Mouse (Mus musculus) forebrain, embryonic 15.5 days (tissue): ENCODE data around the gene Lmbrd1. TPM values are rescaled to one million over a fixed set of nuclear protein-coding genes. Genes with fewer than 3 reads are reported as not detected.
A peak's percentile ranks its signal among the peaks of the same experiment; 100 is the strongest.
"Not testable (repeated sequence)": the region's sequence is repeated elsewhere in the genome, so short reads cannot be mapped to it uniquely, and the experiment has no call there.

Experiments
- ATAC-seq: fragments of 200-750 bp; cut with Nextera tagmentation; replicated peaks from 2 replicates; pipeline ENCODE4 v1.8.0; 2017; ENCODE audit warnings: mild to moderate bottlenecking, moderate TSS enrichment, moderate library complexity
- H3K27ac ChIP-seq: fragments of 300-500 bp; sonication (generic); replicated peaks from 2 replicates; pipeline ENCODE4 v1.5.1; 2015; ENCODE audit warnings: mild to moderate bottlenecking, inconsistent platforms
- H3K27me3 ChIP-seq: fragments of 300-500 bp; sonication (generic); 2 replicates; pipeline ENCODE4 v1.6.1; 2015; ENCODE audit warnings: inconsistent platforms
- H3K36me3 ChIP-seq: fragments of 300-500 bp; sonication (generic); 2 replicates; pipeline ENCODE4 v1.6.1; 2015; ENCODE audit warnings: mild to moderate bottlenecking, inconsistent platforms
- H3K4me1 ChIP-seq: fragments of 300-500 bp; sonication (generic); 2 replicates; pipeline ENCODE4 v1.6.1; 2015; ENCODE audit warnings: inconsistent platforms
- H3K4me2 ChIP-seq: fragments of 300-500 bp; sonication (generic); replicated peaks from 2 replicates; pipeline ENCODE4 v1.6.1; 2015; ENCODE audit warnings: mild to moderate bottlenecking, inconsistent platforms
- H3K4me3 ChIP-seq: fragments of 300-500 bp; sonication (generic); 2 replicates; pipeline ENCODE4 v1.5.1; 2015; ENCODE audit warnings: mild to moderate bottlenecking, inconsistent platforms
- H3K9ac ChIP-seq: fragments of 300-500 bp; sonication (generic); replicated peaks from 2 replicates; pipeline ENCODE4 v1.6.1; 2015; ENCODE audit warnings: mild to moderate bottlenecking, inconsistent platforms
- H3K9me3 ChIP-seq: fragments of 300-500 bp; sonication (generic); 2 replicates; pipeline ENCODE4 v1.6.1; 2016; ENCODE audit warnings: inconsistent platforms
- WGBS: fragments of 180-500 bp; shearing (Covaris S2); methylation state at CpG from one replicate; pipeline ENCODE4 v1.1.7; 2015; ENCODE audit warnings: mixed read lengths; 5-methylcytosine and 5-hydroxymethylcytosine counted together
- polyA plus RNA-seq: library from polyadenylated mRNA; unstranded; fragments of >200 nt; fragmentation: Nextera tagmentation; extraction: Ambion mirVana; gene quantifications from 2 replicates; pipeline ENCODE4 v1.2.1, GENCODE M21; 2015

Gene Lmbrd1
- polyA plus RNA-seq, 1 experiment from 2014 or later: 41.2 TPM

DNA sequence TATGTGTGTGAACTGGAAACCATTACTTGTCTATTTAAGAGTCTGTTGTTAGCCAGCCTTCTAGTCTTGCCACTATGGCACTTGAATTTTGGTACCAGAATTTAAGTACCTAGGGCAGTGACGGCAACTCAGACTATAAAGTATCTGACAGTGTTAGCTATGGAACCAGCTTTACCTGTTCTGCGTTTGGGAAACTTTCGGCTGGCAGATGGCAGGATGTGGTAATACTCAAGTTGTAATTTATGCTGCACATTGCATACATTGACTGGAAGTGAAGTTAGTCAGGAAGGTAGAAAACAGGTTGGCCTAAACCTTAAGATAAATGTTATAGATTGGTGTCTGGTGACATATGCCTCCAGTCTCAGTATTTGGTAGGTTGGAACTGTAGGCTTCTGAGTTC, 53.9 kb downstream of the Lmbrd1 start:
- Histone ChIP-seq H3K27me3 (no peaks in the 10 kb centered on the region), H3K4me1 (no peaks in the 10 kb centered on the region), H3K4me3 (no peak overlapping the region), H3K36me3 (peaks cover 30% of the 10 kb centered on the region), H3K27ac (no peak overlapping the region), H3K9ac (no peak overlapping the region), H3K9me3 (no peaks in the 10 kb centered on the region), H3K4me2 (no peak overlapping the region)
- 97% methylated on average over 3 of the region's 3 CpGs for WGBS
- ATAC-seq: no peak

DNA sequence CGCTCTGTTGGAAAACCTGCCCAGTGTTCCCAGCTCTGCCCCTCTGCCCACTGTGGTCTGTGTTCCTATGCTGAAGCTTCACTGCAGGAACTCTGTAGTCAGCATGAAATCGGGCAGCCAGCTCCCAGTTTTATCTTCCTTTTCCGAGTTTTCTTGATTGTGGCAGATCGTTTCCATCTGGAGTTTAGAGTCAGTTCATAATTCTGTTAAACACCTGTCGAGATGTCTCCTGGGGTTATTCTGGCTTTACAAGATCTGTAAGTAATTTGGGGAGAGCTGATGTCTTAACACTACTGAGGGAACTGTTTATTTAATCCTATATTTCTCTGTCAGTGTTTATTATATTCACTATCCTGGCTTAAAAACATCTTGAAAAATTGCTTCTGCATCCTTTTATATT, 56.4 kb downstream of the Lmbrd1 start:
- H3K9me3 ChIP-seq: no peaks in the 10 kb centered on the region
- 93% methylated on average over 5 of the region's 5 CpGs for WGBS
- H3K36me3 ChIP-seq: peaks cover 19% of the 10 kb centered on the region
- no peak overlapping the region for H3K27ac ChIP-seq
- no peaks in the 10 kb centered on the region for H3K4me1 ChIP-seq
- no peak overlapping the region for H3K9ac ChIP-seq
- no peak overlapping the region for H3K4me3 ChIP-seq
- no peak for ATAC-seq
- no peak overlapping the region for H3K4me2 ChIP-seq
- no peaks in the 10 kb centered on the region for H3K27me3 ChIP-seq

DNA sequence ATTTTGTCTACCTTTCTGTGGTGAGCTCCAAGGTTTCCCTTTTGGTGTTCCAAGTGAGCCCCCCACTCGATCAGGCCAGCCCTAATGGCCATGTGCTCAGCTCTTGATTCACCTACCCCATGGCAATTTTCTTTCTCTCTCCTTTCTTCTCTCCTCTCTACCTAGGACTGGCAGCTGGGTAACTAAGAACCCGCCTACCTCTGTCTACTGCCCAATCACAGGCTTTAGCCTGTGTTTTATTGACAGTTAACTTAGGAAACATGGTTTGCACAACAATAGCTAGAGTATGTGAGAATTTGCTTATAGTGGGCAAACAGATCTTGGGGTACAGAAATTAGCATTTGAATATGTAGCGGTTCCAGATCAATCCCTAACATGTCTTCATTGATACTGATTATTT, 62.5 kb downstream of the Lmbrd1 start:
- H3K36me3 ChIP-seq: no peaks in the 10 kb centered on the region
- no peak; the same call in 1 of the 2 replicates for ATAC-seq
- H3K9ac ChIP-seq: no peak overlapping the region
- no peak overlapping the region for H3K27ac ChIP-seq
- H3K9me3 ChIP-seq: no peaks in the 10 kb centered on the region
- no peaks in the 10 kb centered on the region for H3K4me1 ChIP-seq
- H3K27me3 ChIP-seq: no peaks in the 10 kb centered on the region
- WGBS: 66% methylated on average over 3 of the region's 3 CpGs
- no peak overlapping the region for H3K4me2 ChIP-seq
- no peak overlapping the region for H3K4me3 ChIP-seq

DNA sequence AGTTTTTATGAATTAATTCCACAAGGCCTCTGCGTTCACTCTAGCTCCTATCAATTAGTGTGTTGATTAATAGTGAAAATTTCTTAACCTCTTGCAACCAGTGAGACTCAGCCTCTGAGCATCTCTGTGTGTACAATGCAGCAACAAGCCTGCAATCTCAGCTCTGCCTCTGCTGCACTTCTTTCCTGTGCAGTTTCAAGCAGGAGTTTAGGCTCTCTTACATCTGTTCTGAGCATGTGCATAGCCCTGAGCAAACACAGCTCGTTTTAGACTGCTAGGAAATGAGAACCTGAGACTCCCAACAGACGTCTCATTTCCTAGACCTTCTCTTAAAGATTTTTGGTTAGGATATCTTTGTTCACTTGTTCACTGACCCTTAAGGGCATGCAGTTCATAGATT, 63.1 kb downstream of the Lmbrd1 start:
- Histone ChIP-seq H3K4me2 (no peak overlapping the region), H3K4me3 (no peak overlapping the region), H3K27ac (no peak overlapping the region), H3K9ac (no peak overlapping the region), H3K9me3 (no peaks in the 10 kb centered on the region), H3K27me3 (no peaks in the 10 kb centered on the region), H3K36me3 (no peaks in the 10 kb centered on the region), H3K4me1 (no peaks in the 10 kb centered on the region)
- ATAC-seq: no peak
- 23% methylated on average over 3 of the region's 3 CpGs for WGBS

DNA sequence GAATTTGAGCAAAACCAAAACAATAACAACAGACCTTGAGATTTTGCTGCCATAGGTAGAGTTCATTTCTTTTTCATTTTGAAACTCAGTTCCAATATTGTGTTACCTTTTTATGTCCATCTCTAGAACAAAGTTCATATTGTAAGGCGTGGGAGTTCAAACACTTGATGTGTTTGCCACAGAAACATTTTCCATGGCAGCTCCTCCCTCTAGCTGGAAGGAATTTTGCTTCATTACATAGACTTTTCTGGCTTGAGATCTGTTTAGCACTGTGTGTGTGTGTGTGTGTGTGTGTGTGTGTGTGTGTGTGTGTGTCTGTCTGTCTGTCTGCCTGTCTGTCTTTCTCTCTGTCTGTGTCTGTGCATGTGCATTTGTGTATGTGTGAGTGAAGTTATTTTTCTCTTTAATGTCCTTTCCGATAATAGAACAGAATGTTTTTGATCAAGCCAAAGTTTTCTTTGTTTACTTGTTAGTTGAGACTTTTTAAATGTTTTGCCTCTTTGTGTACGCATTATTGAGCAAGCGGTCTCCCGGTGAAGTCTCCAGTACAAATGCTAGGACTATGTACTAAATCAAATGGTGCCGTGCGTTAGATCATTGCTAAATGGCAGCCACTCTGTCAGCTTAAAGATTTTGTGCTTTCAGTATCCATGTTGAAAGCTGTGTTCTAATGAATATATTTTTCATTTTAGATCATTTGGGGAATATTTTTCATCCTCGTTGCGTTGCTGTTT, 64.9 kb downstream of the Lmbrd1 start:
- Histone ChIP-seq H3K4me2 (no peak overlapping the region), H3K4me1 (no peaks in the 10 kb centered on the region), H3K9me3 (no peaks in the 10 kb centered on the region), H3K27ac (no peak overlapping the region), H3K36me3 (no peaks in the 10 kb centered on the region), H3K4me3 (no peak overlapping the region), H3K9ac (no peak overlapping the region), H3K27me3 (no peaks in the 10 kb centered on the region)
- 90% methylated on average over 9 of the region's 9 CpGs for WGBS
- no peak for ATAC-seq

DNA sequence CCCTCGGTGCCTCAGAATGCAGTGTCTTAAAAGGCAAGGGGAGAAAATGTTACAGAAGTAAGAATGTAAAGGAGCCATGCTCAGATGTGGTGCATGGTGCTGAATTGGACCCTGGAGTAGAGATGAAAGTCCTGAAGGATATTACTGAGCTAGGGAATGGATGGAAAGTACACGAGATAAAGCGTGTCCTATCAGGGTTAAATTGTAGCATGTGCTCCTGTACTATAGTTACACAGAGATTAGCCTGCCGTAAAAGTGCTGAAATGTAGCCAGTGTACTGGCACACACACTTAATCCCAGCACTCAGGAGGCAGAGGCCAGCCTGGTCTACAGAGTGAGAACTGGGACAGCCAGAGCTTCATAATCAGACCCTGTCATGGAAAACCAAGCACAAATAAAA, 74.3 kb downstream of the Lmbrd1 start:
- H3K36me3 ChIP-seq: peaks cover 12% of the 10 kb centered on the region
- 96% methylated on average over 4 of the region's 4 CpGs for WGBS
- no peak overlapping the region for H3K27ac ChIP-seq
- no peak overlapping the region for H3K4me3 ChIP-seq
- H3K27me3 ChIP-seq: no peaks in the 10 kb centered on the region
- H3K9me3 ChIP-seq: no peaks in the 10 kb centered on the region
- H3K9ac ChIP-seq: no peak overlapping the region
- ATAC-seq: no peak
- H3K4me1 ChIP-seq: no peaks in the 10 kb centered on the region
- no peak overlapping the region for H3K4me2 ChIP-seq

DNA sequence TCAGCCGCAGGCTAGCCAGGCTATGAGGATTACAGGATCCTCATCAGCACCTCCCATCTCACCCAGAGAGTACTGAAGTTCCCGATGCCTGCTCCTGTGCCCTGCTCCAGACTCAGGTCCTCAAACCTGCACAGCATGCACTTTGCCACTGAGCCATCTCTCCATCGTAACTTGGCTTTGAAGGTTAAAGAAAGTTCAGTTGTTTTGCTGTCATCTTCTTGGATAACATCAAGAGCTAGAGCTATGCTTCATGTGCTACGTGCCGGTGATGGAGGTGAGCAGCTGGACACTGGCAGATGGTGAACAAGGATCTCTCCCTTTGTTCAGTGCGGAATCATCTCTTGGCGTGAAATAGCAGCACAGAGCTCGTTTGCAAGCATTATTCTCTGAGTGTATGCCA, 80.1 kb downstream of the Lmbrd1 start:
- Histone ChIP-seq H3K9me3 (no peaks in the 10 kb centered on the region), H3K36me3 (0 out of 2 replicates have a peak, but pooled peaks cover 5% of the 10 kb centered on the region), H3K9ac (no peak overlapping the region), H3K27ac (no peak overlapping the region), H3K4me3 (no peak overlapping the region), H3K4me1 (no peaks in the 10 kb centered on the region), H3K4me2 (no peak overlapping the region), H3K27me3 (no peaks in the 10 kb centered on the region)
- 52% methylated on average over 8 of the region's 8 CpGs for WGBS
- no peak for ATAC-seq

DNA sequence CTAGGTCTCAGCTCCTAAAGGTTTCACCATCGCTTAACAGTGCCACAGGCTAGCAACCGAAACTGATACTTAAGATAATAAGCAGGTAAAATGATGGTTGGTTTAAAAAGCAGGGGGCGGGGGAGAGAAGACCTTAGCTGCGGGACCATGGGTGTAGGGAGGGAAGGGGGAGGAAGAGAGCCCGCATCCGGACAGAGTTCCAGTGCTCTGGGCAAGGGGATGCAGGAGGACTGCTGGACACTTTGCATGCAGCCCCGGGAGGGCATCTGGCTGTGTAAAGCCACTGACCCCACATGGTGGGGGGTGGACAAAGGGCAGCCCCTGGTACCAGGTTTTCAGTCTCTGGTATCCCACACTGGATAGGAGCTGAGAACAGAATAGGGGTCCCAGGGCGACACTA, 88.0 kb downstream of the Lmbrd1 start:
- 75% methylated on average over 8 of the region's 8 CpGs for WGBS
- H3K36me3 ChIP-seq: 0 out of 2 replicates have a peak, but pooled peaks cover 5% of the 10 kb centered on the region
- H3K4me3 ChIP-seq: no peak overlapping the region
- H3K9me3 ChIP-seq: no peaks in the 10 kb centered on the region
- H3K4me2 ChIP-seq: no peak overlapping the region
- ATAC-seq: 0 out of 2 replicates have a peak, but pooled peaks have one; percentile 47
- H3K27ac ChIP-seq: no peak overlapping the region
- H3K9ac ChIP-seq: no peak overlapping the region
- no peaks in the 10 kb centered on the region for H3K4me1 ChIP-seq
- H3K27me3 ChIP-seq: no peaks in the 10 kb centered on the region

DNA sequence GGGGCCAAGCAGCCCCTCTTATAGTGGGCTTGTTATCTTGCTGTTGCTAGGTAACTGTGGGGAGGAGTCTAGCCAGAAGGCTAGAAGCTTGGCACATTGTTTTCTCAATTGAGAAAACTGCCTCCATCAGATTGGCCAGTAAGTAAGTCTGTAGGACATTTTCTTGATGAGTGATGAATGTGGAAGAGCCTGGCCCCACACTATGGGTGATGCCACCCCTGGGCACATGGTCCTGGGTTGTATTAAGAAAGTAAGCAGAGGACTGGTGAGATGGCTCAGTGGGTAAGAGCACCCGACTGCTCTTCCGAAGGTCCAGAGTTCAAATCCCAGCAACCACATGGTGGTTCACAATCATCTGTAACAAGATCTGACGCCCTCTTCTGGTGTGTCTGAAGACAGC, 88.8 kb downstream of the Lmbrd1 start:
- H3K4me2 ChIP-seq, H3K9ac ChIP-seq, H3K27ac ChIP-seq, H3K4me1 ChIP-seq, H3K4me3 ChIP-seq, H3K36me3 ChIP-seq, H3K9me3 ChIP-seq, H3K27me3 ChIP-seq: not testable (repeated sequence)
- 0 out of 2 replicates have a peak, but pooled peaks have one; percentile 39 for ATAC-seq
- 80% methylated on average over 3 of the region's 3 CpGs for WGBS

DNA sequence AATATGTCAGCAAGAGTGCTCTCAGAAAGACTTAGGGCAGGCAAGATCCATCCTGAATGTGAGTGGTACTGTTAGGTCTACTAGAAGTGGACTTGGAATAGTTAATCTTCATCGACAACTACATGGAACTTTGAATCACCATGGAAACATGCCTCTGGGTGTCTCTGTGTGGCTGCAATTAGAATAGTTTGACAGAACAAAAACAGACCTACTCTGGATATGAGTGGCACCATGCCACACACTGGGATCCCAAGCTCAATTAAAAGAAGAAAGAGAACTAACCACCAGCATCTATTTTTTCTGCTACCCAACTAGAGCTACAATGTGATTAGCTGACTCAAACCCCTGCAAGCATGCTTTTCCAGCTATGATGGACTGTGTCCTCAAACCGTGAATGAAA, 95.2 kb downstream of the Lmbrd1 start:
- Histone ChIP-seq H3K4me2 (no peak overlapping the region), H3K27me3 (no peaks in the 10 kb centered on the region), H3K4me3 (no peak overlapping the region), H3K36me3 (no peaks in the 10 kb centered on the region), H3K4me1 (no peaks in the 10 kb centered on the region), H3K9me3 (no peaks in the 10 kb centered on the region), H3K9ac (no peak overlapping the region), H3K27ac (no peak overlapping the region)
- 41% methylated on average over 2 of the region's 2 CpGs for WGBS
- no peak for ATAC-seq

DNA sequence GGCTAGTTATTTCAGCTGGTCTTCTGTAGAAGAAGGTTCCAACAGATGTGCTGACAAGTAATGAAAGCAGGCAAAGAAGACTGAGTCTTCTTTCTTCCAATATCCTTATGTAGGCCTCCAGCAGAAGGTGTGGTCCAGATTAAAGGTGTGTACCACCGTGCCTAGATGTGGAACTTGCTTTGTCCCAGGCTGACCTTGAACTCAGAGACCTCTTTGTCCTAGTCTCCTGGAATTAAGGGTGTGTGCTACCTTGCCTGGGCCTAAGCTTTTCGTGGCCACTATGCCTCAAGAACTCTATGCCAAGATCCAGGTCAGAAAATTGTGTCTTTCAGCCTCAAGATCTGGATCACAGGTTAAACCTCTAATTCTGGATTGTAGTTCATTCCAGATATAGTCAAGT, 98.1 kb downstream of the Lmbrd1 start:
- no peaks in the 10 kb centered on the region for H3K36me3 ChIP-seq
- H3K9ac ChIP-seq: no peak overlapping the region
- no peak overlapping the region for H3K4me3 ChIP-seq
- ATAC-seq: no peak
- H3K4me2 ChIP-seq: no peak overlapping the region
- 90% methylated on average over 2 of the region's 2 CpGs for WGBS
- no peaks in the 10 kb centered on the region for H3K4me1 ChIP-seq
- no peaks in the 10 kb centered on the region for H3K9me3 ChIP-seq
- H3K27ac ChIP-seq: no peak overlapping the region
- H3K27me3 ChIP-seq: no peaks in the 10 kb centered on the region

DNA sequence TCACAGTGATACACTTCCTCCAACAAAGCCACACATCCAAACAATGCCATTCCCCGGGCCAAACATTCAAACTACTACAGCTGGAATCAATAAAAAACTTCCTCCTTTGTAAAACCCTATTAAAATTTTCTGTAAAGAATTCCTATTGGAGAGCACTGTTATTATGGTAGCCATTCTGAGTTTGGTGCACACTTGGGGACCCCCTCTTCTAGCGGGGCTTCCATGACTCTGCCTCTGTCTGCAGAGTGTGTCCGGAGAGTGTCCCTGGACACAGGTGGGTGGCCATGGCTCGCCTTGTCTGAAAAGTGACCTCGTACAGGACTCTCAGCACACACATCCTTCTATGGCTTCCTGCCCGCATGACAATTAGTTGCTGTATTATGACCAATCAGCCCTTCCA, 114.7 kb downstream of the Lmbrd1 start:
- WGBS: 85% methylated on average over 6 of the region's 6 CpGs
- no peak overlapping the region for H3K4me2 ChIP-seq
- no peak overlapping the region for H3K27ac ChIP-seq
- no peaks in the 10 kb centered on the region for H3K27me3 ChIP-seq
- no peaks in the 10 kb centered on the region for H3K36me3 ChIP-seq
- no peak for ATAC-seq
- no peak overlapping the region for H3K4me3 ChIP-seq
- no peaks in the 10 kb centered on the region for H3K9me3 ChIP-seq
- no peaks in the 10 kb centered on the region for H3K4me1 ChIP-seq
- no peak overlapping the region for H3K9ac ChIP-seq

DNA sequence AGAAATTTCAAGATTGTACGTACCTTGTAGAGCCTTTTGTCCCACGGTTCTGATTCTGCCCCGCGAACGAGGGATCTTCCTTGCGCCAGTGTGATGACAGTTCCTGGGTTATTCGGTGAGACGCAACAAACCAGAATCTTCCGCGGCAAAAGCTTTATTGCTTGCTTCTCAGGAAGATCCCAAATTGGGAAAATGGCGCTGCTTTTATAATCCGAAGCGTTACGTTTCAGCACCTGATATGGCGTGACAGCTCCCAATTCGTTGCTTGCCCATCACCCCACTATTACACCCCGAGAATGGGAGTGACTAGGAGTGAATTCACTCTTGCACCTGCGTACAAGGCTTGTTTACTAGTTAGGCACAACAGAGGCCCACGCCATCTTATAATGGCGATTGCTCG, 129.5 kb downstream of the Lmbrd1 start:
- ATAC-seq, H3K9ac ChIP-seq, H3K27me3 ChIP-seq, H3K27ac ChIP-seq, H3K4me3 ChIP-seq, H3K36me3 ChIP-seq, H3K9me3 ChIP-seq, H3K4me2 ChIP-seq, H3K4me1 ChIP-seq: not testable (repeated sequence)
- 97% methylated on average over 21 of the region's 21 CpGs for WGBS
